Mouse (Mus musculus) heart, embryonic 10.5 days (tissue): ENCODE measurements around the gene Ism1. TPM values are rescaled to one million over a fixed set of nuclear protein-coding genes. Genes with fewer than 3 reads are reported as not detected.

Experiments
- DNase-seq: peaks from one replicate; pipeline ENCODE4 v3.0.0-alpha.2; 2017; ENCODE audit warnings: low spot score
- H3K27ac ChIP-seq: fragments of 300-500 bp; sonication (generic); 2 replicates; pipeline ENCODE4 v1.5.1; 2016; ENCODE audit warnings: mild to moderate bottlenecking
- H3K27me3 ChIP-seq: fragments of 300-500 bp; sonication (generic); 2 replicates; pipeline ENCODE4 v1.6.1; 2016; ENCODE audit warnings: mild to moderate bottlenecking; ENCODE audit not compliant: poor library complexity, insufficient read depth, severe bottlenecking
- H3K36me3 ChIP-seq: fragments of 300-500 bp; sonication (generic); 2 replicates; pipeline ENCODE4 v1.6.1; 2016; ENCODE audit warnings: mild to moderate bottlenecking, moderate library complexity
- H3K4me1 ChIP-seq: fragments of 300-500 bp; sonication (generic); 2 replicates; pipeline ENCODE4 v1.6.1; 2016; ENCODE audit warnings: mild to moderate bottlenecking
- H3K4me3 ChIP-seq: fragments of 300-500 bp; sonication (generic); 2 replicates; pipeline ENCODE4 v1.5.1; 2016; ENCODE audit warnings: mild to moderate bottlenecking, moderate library complexity
- H3K9me3 ChIP-seq: fragments of 300-500 bp; sonication (generic); 2 replicates; pipeline ENCODE4 v1.6.1; 2016; ENCODE audit warnings: mild to moderate bottlenecking, moderate library complexity
- WGBS: fragments of 180-500 bp; shearing (Covaris S2); methylation state at CpG from one replicate; pipeline ENCODE4 v1.1.7; 2016; 5-methylcytosine and 5-hydroxymethylcytosine counted together
- polyA plus RNA-seq: library from polyadenylated mRNA; unstranded; fragments of >200 nt; fragmentation: Nextera tagmentation; extraction: Ambion mirVana; gene quantifications from 2 replicates; pipeline ENCODE4 v1.2.1, GENCODE M21; 2016

The Ism1 gene
- polyA plus RNA-seq, result 0.78 and 1.8 TPM in 2 replicates

DNA sequence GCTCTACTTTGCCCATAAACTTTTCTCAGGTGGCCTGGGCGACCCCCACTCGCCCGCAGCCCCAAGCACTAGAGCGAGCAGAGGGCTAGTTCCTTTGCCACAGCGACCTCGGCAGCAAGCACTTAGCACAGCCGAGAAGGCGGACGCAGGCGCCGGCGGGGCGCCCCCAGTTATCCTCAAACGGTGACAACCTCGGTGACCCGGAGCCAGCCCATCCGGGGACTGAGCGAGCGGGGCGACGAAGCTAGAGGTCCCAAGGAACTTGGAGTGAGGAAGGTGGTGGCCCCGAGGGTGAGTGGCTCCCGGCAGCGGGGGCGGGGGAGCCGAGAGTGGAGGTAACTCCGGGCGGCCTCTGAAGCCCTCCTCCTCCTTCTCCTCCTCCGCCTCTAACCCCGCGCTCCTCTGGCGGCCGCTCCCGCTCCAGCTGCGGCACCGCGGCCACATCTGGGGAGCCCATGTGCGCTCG is at the start of gene Ism1:
Gene Ism1, plus strand, starts transcription at position 370 of the 466 bp plus-strand sequence.
- no peaks in the 10 kb centered on the region for H3K36me3 ChIP-seq
- H3K4me1 ChIP-seq, result peaks cover 15% of the 10 kb centered on the region
- peak; percentile 79 for DNase-seq
- peaks cover 21% of the 10 kb centered on the region for H3K27me3 ChIP-seq
- H3K27ac ChIP-seq, result peak within 1 kb of the TSS; percentile 87
- under 1% methylated on average over 29 of the region's 39 CpGs for WGBS
- H3K9me3 ChIP-seq, result no peaks in the 10 kb centered on the region
- peak within 1 kb of the TSS; percentile 91 for H3K4me3 ChIP-seq

DNA sequence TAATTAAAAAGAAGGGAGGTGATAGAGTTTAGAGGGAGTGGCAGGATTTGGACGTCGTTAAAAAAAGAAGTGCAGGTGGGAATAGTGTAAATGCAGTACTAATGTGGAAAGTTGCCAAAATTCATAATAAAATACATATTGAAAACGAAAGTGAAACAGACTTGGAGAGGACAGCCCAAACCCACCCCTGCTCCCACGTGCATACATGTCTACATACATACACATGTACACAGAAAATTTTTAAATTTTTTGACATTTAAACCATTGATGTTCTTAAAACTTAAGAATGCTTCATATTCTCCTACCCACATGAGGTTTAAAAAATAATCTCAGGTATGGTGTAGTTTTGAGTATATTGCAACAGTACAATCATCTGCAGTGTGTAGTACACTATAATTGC is 49.2 kb upstream of the Ism1 start:
- Histone ChIP-seq H3K4me3 (no peak overlapping the region), H3K4me1 (no peaks in the 10 kb centered on the region), H3K9me3 (no peaks in the 10 kb centered on the region), H3K27me3 (no peaks in the 10 kb centered on the region), H3K27ac (no peak overlapping the region), H3K36me3 (no peaks in the 10 kb centered on the region)
- DNase-seq, result no peak
- 75% methylated on average over 4 of the region's 4 CpGs for WGBS

GRCm38 (mm10) chr2:139629653-139630052 is 48.3 kb upstream of the Ism1 start:
- no peak overlapping the region for H3K27ac ChIP-seq
- no peaks in the 10 kb centered on the region for H3K4me1 ChIP-seq
- no peak for DNase-seq
- WGBS, result 87% methylated on average over 3 of the region's 3 CpGs
- H3K36me3 ChIP-seq, result no peaks in the 10 kb centered on the region
- H3K9me3 ChIP-seq, result no peaks in the 10 kb centered on the region
- no peaks in the 10 kb centered on the region for H3K27me3 ChIP-seq
- no peak overlapping the region for H3K4me3 ChIP-seq

- no peak for DNase-seq
- WGBS, result 73% methylated on average over 4 of the region's 4 CpGs
- Histone ChIP-seq H3K9me3 (no peaks in the 10 kb centered on the region), H3K4me3 (no peak overlapping the region), H3K36me3 (no peaks in the 10 kb centered on the region), H3K27me3 (no peaks in the 10 kb centered on the region), H3K27ac (no peak overlapping the region), H3K4me1 (peaks cover 8% of the 10 kb centered on the region; the same call in 1 of the 2 replicates)
Measured at GRCm38 (mm10) chr2:139634506-139634905, 43.5 kb upstream of the Ism1 start.

DNA sequence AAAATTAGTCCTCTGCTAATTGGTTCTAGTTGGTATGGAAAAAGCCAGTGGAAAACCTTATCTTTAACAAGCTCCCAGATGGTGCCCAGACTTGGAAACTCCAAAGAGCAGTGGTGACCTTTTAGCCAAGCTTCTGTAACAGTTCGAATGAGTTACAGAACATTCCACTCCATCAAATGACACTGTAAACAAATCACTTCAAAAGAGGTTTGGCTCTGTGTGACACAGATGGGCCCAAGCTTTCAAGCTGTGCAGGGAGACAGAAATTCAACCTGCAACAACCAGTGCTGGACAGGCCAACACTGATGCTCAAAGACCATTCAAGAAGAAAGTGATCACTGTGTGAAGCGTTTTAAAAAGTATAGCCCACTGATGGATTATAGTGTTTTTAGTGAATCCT is 40.1 kb upstream of the Ism1 start:
- Histone ChIP-seq H3K27ac (no peak overlapping the region), H3K36me3 (no peaks in the 10 kb centered on the region), H3K4me1 (peaks cover 8% of the 10 kb centered on the region; the same call in 1 of the 2 replicates), H3K27me3 (no peaks in the 10 kb centered on the region), H3K4me3 (no peak overlapping the region), H3K9me3 (no peaks in the 10 kb centered on the region)
- DNase-seq, result no peak
- 33% methylated on average over 2 of the region's 2 CpGs for WGBS

GRCm38 (mm10) chr2:139641757-139642385 is 36.1 kb upstream of the Ism1 start:
- Histone ChIP-seq H3K27ac (no peak overlapping the region), H3K9me3 (no peaks in the 10 kb centered on the region), H3K36me3 (no peaks in the 10 kb centered on the region), H3K4me1 (peaks cover 8% of the 10 kb centered on the region; the same call in 1 of the 2 replicates), H3K4me3 (no peak overlapping the region), H3K27me3 (no peaks in the 10 kb centered on the region)
- 61% methylated on average over 7 of the region's 7 CpGs for WGBS
- DNase-seq, result no peak

- no peak overlapping the region for H3K27ac ChIP-seq
- no peaks in the 10 kb centered on the region for H3K27me3 ChIP-seq
- no peaks in the 10 kb centered on the region for H3K9me3 ChIP-seq
- H3K4me1 ChIP-seq, result no peaks in the 10 kb centered on the region
- DNase-seq, result no peak
- no peak overlapping the region for H3K4me3 ChIP-seq
- 78% methylated on average over 3 of the region's 3 CpGs for WGBS
- H3K36me3 ChIP-seq, result no peaks in the 10 kb centered on the region
Measured at GRCm38 (mm10) chr2:139649518-139649917, 28.5 kb upstream of the Ism1 start.

DNA sequence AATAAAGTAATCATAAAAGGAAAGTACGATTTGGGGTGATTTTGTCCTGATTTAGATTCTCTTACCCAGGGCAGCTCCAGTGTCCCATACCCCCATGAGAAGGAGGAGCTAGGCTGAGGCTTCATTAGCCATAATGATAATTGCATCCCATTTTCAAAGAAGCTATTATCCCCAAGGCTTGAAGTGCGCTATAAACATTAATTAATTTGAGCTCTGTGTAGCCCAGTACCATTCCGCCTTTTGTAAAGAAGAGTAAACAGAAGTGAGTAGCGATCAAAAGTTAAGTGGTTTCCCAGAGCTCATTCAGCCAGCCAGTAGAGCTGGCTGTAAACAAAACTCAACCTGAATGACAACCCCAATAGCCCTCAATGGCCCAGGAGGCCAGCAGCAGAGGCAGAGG is 21.2 kb upstream of the Ism1 start:
- Histone ChIP-seq H3K9me3 (no peaks in the 10 kb centered on the region), H3K4me3 (no peak overlapping the region), H3K4me1 (no peaks in the 10 kb centered on the region), H3K27me3 (no peaks in the 10 kb centered on the region), H3K36me3 (no peaks in the 10 kb centered on the region), H3K27ac (no peak overlapping the region)
- no peak for DNase-seq
- WGBS, result 77% methylated on average over 4 of the region's 4 CpGs

DNA sequence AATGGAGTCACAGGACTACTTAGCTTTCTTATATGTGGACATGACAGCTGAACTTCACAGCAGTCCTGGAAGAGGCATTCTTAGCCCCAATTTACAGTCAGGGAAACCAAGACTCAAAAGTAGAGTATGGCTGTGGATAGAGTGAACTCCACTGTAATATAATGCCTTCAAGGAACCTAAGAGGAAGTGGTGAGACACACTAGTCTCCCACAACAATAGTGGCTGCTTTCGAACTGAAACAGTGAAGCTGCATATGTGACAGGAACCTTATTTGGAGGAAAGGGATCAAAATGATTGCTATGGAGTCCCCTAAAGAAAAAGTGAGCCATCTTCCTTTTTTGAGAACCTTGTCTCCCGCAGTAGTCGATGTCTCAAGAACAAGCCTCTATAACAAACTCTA is 6.1 kb upstream of the Ism1 start:
- Histone ChIP-seq H3K27me3 (peaks cover 5% of the 10 kb centered on the region), H3K9me3 (no peaks in the 10 kb centered on the region), H3K36me3 (no peaks in the 10 kb centered on the region), H3K4me1 (peaks cover 6% of the 10 kb centered on the region), H3K27ac (no peak overlapping the region), H3K4me3 (no peak overlapping the region)
- no peak for DNase-seq
- WGBS, result 85% methylated on average over 3 of the region's 3 CpGs

- H3K4me3 ChIP-seq, result no peak overlapping the region
- DNase-seq, result no peak
- H3K27ac ChIP-seq, result no peak overlapping the region
- 65% methylated on average over 2 of the region's 2 CpGs for WGBS
- no peaks in the 10 kb centered on the region for H3K36me3 ChIP-seq
- H3K9me3 ChIP-seq, result no peaks in the 10 kb centered on the region
- H3K27me3 ChIP-seq, result peaks cover 5% of the 10 kb centered on the region
- H3K4me1 ChIP-seq, result peaks cover 8% of the 10 kb centered on the region
Measured at GRCm38 (mm10) chr2:139672371-139672770, 5.6 kb upstream of the Ism1 start.

GRCm38 (mm10) chr2:139677065-139677762 is 764 bp upstream of the Ism1 start:
- no peaks in the 10 kb centered on the region for H3K9me3 ChIP-seq
- H3K36me3 ChIP-seq, result no peaks in the 10 kb centered on the region
- H3K27ac ChIP-seq, result peak overlapping the region; percentile 87
- H3K27me3 ChIP-seq, result peaks cover 21% of the 10 kb centered on the region
- H3K4me3 ChIP-seq, result peak overlapping the region; percentile 91
- under 1% methylated on average over 52 of the region's 52 CpGs for WGBS
- peak; percentile 78 for DNase-seq
- peaks cover 15% of the 10 kb centered on the region for H3K4me1 ChIP-seq

DNA sequence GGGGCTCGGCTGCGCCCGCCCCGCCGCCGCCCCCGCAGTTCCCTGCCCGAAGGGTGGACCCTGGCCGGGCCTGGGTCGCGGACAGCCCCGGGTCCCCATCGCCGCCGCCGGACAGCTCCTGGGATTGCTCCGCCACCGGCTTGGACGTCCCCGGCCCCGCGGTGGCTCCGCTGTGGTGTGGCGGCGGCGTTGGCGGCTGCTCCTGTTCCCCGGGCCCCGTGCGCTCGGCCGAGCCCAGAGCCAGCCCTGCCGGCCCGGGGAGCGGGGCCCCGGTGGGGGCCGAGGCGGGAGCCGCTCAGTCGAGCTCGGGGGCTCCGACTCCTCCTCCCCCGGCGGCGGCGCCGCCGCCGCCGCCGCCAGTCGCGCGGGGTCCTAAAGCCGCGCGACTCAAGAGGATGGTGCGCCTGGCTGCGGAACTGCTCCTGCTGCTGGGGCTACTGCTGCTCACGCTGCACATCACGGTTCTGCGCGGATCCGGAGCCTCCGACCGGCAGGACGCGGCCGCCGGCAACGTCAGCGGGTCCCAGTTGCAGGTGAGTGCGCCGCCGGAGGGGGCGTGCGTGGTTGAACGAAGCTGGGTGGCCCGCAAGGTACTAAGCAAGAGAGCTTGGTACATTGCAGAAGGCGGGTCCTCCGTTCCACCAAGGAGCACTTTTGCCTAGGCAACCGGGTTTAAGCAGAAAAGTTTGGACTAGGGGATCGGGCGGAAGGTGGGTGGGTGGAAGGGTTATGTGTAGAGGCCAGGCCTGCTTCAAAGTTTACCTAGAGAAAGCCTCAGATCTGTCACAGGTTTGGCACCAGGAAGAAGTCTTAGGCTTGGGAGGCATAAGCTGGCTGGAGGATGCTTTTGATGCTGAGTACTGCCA is 530 bp downstream of the Ism1 start:
- H3K36me3 ChIP-seq, result no peaks in the 10 kb centered on the region
- peaks cover 21% of the 10 kb centered on the region for H3K27me3 ChIP-seq
- peak overlapping the region; percentile 91 for H3K4me3 ChIP-seq
- peak overlapping the region; percentile 87 for H3K27ac ChIP-seq
- under 1% methylated on average over 76 of the region's 84 CpGs for WGBS
- DNase-seq, result peak; percentile 78
- H3K9me3 ChIP-seq, result no peaks in the 10 kb centered on the region
- peaks cover 15% of the 10 kb centered on the region for H3K4me1 ChIP-seq

DNA sequence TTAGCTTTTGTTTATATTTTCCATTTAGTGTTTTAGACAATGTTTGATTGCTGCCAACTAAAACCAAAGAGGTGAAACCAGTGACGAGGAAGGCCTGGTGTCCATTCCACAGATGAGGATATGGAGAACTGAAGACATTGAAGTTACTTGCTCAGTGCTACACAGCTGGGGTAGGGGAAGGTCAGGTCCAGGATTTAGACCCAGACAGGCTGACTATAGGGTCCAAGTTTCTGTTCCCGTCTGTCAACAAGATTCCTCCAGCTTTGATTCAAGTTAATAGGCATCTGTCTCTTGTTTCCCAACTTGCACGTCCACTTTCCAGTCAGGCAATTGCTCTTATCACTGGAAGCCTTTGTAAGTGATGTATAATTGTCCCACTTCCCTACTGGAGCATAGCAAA is 4.6 kb downstream of the Ism1 start:
- no peak for DNase-seq
- WGBS, result 55% methylated on average over 3 of the region's 3 CpGs

More for the DNA sequence above, 4.6 kb downstream of the Ism1 start:
- no peak overlapping the region for H3K4me3 ChIP-seq
- H3K36me3 ChIP-seq, result no peaks in the 10 kb centered on the region
- H3K27me3 ChIP-seq, result peaks cover 16% of the 10 kb centered on the region
- H3K27ac ChIP-seq, result no peak overlapping the region
- peaks cover 7% of the 10 kb centered on the region; the same call in 1 of the 2 replicates for H3K4me1 ChIP-seq
- no peaks in the 10 kb centered on the region for H3K9me3 ChIP-seq
